ENCODE assay signal across 11 mouse cellular contexts in genomic region chr15:78804326-78804725, GRCm38 (mm10). TPM values are rescaled to one million over a fixed set of nuclear protein-coding genes. Genes with fewer than 3 reads are reported as not detected.
A peak's percentile ranks its signal among the peaks of the same experiment; 100 is the strongest.
DNase-seq lines count a peak whose midpoint lies in the region; ATAC-seq and TF ChIP-seq lines count a peak whose summit lies in the region.
"Had no signal": no experiment of that assay in that cellular context is flagged by ENCODE, and none has a peak within 500 bp of the region (broad histone marks: within the 10 kb centered on the region; RNA-seq: fewer than 3 reads in every experiment).

No protein-coding gene starts in this region.

- TF ChIP-seq POLR2A in lung, adult 2 months (IDR thresholded peaks at IDR 0.05; ENCODE audit: borderline replicate concordance, extremely low read depth, low read depth, low read length) = no peak

- no peak overlapping the region for H3K4me3 ChIP-seq in lung, embryonic 14.5 days (ENCODE audit: low read depth, low read length)
- no peak overlapping the region for H3K4me3 ChIP-seq in lung, adult 2 months (replicated peaks; ENCODE audit: extremely low read depth, low read depth, low read length)
- H3K4me3 ChIP-seq in intestine, postnatal 0 days (ENCODE audit: low read depth, low read length) = no peak overlapping the region
- H3K4me3 ChIP-seq in lung, embryonic 15.5 days = no peak overlapping the region
- H3K4me3 ChIP-seq: neural tube, embryonic 13.5 days had no signal

- H3K27ac ChIP-seq in lung, embryonic 14.5 days (ENCODE audit: low read depth) = peak overlapping the region; percentile 55; the same call in 1 of the 2 replicates
- H3K27ac ChIP-seq in intestine, postnatal 0 days (ENCODE audit: low read depth, low read length) = peak overlapping the region; percentile 66
- peak overlapping the region; percentile 86 for H3K27ac ChIP-seq in lung, embryonic 15.5 days
- H3K27ac ChIP-seq: neural tube, embryonic 13.5 days had no signal

- H3K36me3 ChIP-seq in lung, embryonic 14.5 days (ENCODE audit: insufficient read depth) = no peaks in the 10 kb centered on the region
- no peaks in the 10 kb centered on the region for H3K36me3 ChIP-seq in intestine, postnatal 0 days (ENCODE audit: control insufficient read depth, insufficient read depth)
- H3K36me3 ChIP-seq in lung, embryonic 15.5 days = no peaks in the 10 kb centered on the region
- H3K36me3 ChIP-seq: neural tube, embryonic 13.5 days had no signal

- no peaks in the 10 kb centered on the region for H3K9me3 ChIP-seq in lung, embryonic 14.5 days (ENCODE audit: low read depth, low read length)
- no peaks in the 10 kb centered on the region for H3K9me3 ChIP-seq in intestine, postnatal 0 days (ENCODE audit: control insufficient read depth)
- no peaks in the 10 kb centered on the region for H3K9me3 ChIP-seq in lung, embryonic 15.5 days
- H3K9me3 ChIP-seq: megakaryocyte, embryonic 14.5 days; neural tube, embryonic 13.5 days had no signal

- 0 out of 2 replicates have a peak, but pooled peaks cover 8% of the 10 kb centered on the region for H3K4me1 ChIP-seq in lung, embryonic 14.5 days (ENCODE audit: insufficient read depth)
- H3K4me1 ChIP-seq in lung, adult 2 months (ENCODE audit: control insufficient read depth, insufficient read depth, low read length) = peaks cover 2% of the 10 kb centered on the region
- H3K4me1 ChIP-seq in intestine, postnatal 0 days (replicated peaks; ENCODE audit: control insufficient read depth, insufficient read depth, low read length) = peaks cover 10% of the 10 kb centered on the region
- H3K4me1 ChIP-seq in lung, embryonic 15.5 days = peaks cover 57% of the 10 kb centered on the region

- no peak for ATAC-seq in lung, embryonic 14.5 days (ENCODE audit: insufficient read depth)
- ATAC-seq in intestine, postnatal 0 days = 0 out of 2 replicates have a peak, but pooled peaks have one; percentile 5
- no peak for ATAC-seq in lung, embryonic 15.5 days (ENCODE audit: borderline replicate concordance, extremely low read depth, low FRiP score, low TSS enrichment)

- DNase-seq in lung, embryonic 14.5 days = no peak
- DNase-seq in lung, adult 2 months = no peak
- DNase-seq in cerebellum, postnatal 36 days = no peak
- no peak for DNase-seq in thymus, postnatal 36 days
- DNase-seq in ovary, postnatal 36 days (ENCODE audit: low spot score) = no peak
- DNase-seq: adrenal gland, adult 8-10 months; cerebellum, adult 9-11 months had no signal

- no peak overlapping the region for H3K4me2 ChIP-seq in lung, embryonic 14.5 days
- 0 out of 2 replicates have a peak overlapping the region, but pooled peaks have one; percentile 30 for H3K4me2 ChIP-seq in intestine, postnatal 0 days (replicated peaks; ENCODE audit: low read depth)
- 0 out of 2 replicates have a peak overlapping the region, but pooled peaks have one; percentile 6 for H3K4me2 ChIP-seq in lung, embryonic 15.5 days
- H3K4me2 ChIP-seq: neural tube, embryonic 13.5 days had no signal

- H3K27me3 ChIP-seq in lung, embryonic 14.5 days (ENCODE audit: insufficient read depth, low read length) = peaks cover 25% of the 10 kb centered on the region
- no peaks in the 10 kb centered on the region; the same call in 1 of the 2 replicates for H3K27me3 ChIP-seq in intestine, postnatal 0 days (replicated peaks; ENCODE audit: control insufficient read depth, insufficient read depth, low read length)
- H3K27me3 ChIP-seq in lung, embryonic 15.5 days = peaks cover 16% of the 10 kb centered on the region

- WGBS in lung, embryonic 14.5 days = 15% methylated on average over 6 of the region's 6 CpGs
- WGBS in lung, adult 2 months = 35% methylated on average over 6 of the region's 6 CpGs
- WGBS in intestine, postnatal 0 days = 5% methylated on average over 6 of the region's 6 CpGs
- 14% methylated on average over 6 of the region's 6 CpGs for WGBS in lung, embryonic 15.5 days

- TF ChIP-seq CTCF in lung, embryonic 14.5 days (IDR thresholded peaks at IDR 0.05; ENCODE audit: low read depth) = no peak
- no peak for TF ChIP-seq CTCF in lung, adult 2 months (IDR thresholded peaks at IDR 0.05; ENCODE audit: insufficient read depth, low read length)
- no peak for TF ChIP-seq CTCF in intestine, postnatal 0 days (IDR thresholded peaks at IDR 0.05; ENCODE audit: low read depth)

- H3K9ac ChIP-seq in lung, embryonic 14.5 days = no peak overlapping the region
- no peak overlapping the region for H3K9ac ChIP-seq in intestine, postnatal 0 days (ENCODE audit: low read depth, low read length)
- no peak overlapping the region for H3K9ac ChIP-seq in lung, embryonic 15.5 days
- H3K9ac ChIP-seq: neural tube, embryonic 13.5 days had no signal

RNA-seq across cellular contexts. Expression of gene Card10, which starts 1.5 kb away (rescaled TPM):
- 7.8 and 8.5 TPM in 2 replicates for polyA plus RNA-seq in lung, embryonic 14.5 days (2014; fragmentation: Nextera tagmentation; extraction: Ambion mirVana)
- 61.5 and 73.5 TPM in 2 replicates for polyA plus RNA-seq in lung, adult 2 months (2012; rRNA removed)
- 3.2 and 3.9 TPM in 2 replicates for polyA plus RNA-seq in intestine, postnatal 0 days (2015; fragmentation: Nextera tagmentation; extraction: Ambion mirVana)
- 7.1 and 7.6 TPM in 2 replicates for polyA plus RNA-seq in lung, embryonic 15.5 days (2015; fragmentation: Nextera tagmentation; extraction: Ambion mirVana)

RNA-seq across cellular contexts. Expression of gene Mfng, which starts 31.1 kb away (rescaled TPM):
- polyA plus RNA-seq in lung, embryonic 14.5 days (2014; fragmentation: Nextera tagmentation; extraction: Ambion mirVana) = 28.7 and 34.3 TPM in 2 replicates
- polyA plus RNA-seq in lung, adult 2 months (2012; rRNA removed) = 78.0 and 98.3 TPM in 2 replicates
- 7.2 and 7.6 TPM in 2 replicates for polyA plus RNA-seq in intestine, postnatal 0 days (2015; fragmentation: Nextera tagmentation; extraction: Ambion mirVana)
- polyA plus RNA-seq in lung, embryonic 15.5 days (2015; fragmentation: Nextera tagmentation; extraction: Ambion mirVana) = 42.1 and 45.0 TPM in 2 replicates

RNA-seq across cellular contexts. Expression of gene Cdc42ep1, which starts 38.1 kb away (rescaled TPM):
- 93.2 and 101 TPM in 2 replicates for polyA plus RNA-seq in lung, embryonic 14.5 days (2014; fragmentation: Nextera tagmentation; extraction: Ambion mirVana)
- polyA plus RNA-seq in lung, adult 2 months (2012; rRNA removed) = 221 and 277 TPM in 2 replicates
- 16.8 and 17.0 TPM in 2 replicates for polyA plus RNA-seq in intestine, postnatal 0 days (2015; fragmentation: Nextera tagmentation; extraction: Ambion mirVana)
- polyA plus RNA-seq in lung, embryonic 15.5 days (2015; fragmentation: Nextera tagmentation; extraction: Ambion mirVana) = 105 and 109 TPM in 2 replicates

RNA-seq across cellular contexts. Expression of gene Lgals2, which starts 51.0 kb away (rescaled TPM):
- polyA plus RNA-seq in lung, embryonic 14.5 days (2014; fragmentation: Nextera tagmentation; extraction: Ambion mirVana) = 0.34 TPM in 1 of 2 replicates, not detected in the other
- polyA plus RNA-seq in lung, adult 2 months (2012; rRNA removed) = 6.0 and 7.2 TPM in 2 replicates
- polyA plus RNA-seq in intestine, postnatal 0 days (2015; fragmentation: Nextera tagmentation; extraction: Ambion mirVana) = 787 and 833 TPM in 2 replicates
- polyA plus RNA-seq in lung, embryonic 15.5 days (2015; fragmentation: Nextera tagmentation; extraction: Ambion mirVana) = 0.69 and 0.72 TPM in 2 replicates
- polyA plus RNA-seq: neural tube, embryonic 13.5 days had no signal
